Mouse (Mus musculus) urinary bladder, adult 2 months (tissue): Measurements from ENCODE around the gene Fbxl19. TPM values are rescaled to one million over a fixed set of nuclear protein-coding genes. Genes with fewer than 3 reads are reported as not detected.
"Not testable (repeated sequence)": the region's sequence is repeated elsewhere in the genome, so short reads cannot be mapped to it uniquely, and the experiment has no call there.

ENCODE experiments used
- DNase-seq: peaks from one replicate; pipeline ENCODE4 v3.0.0; 2022; ENCODE audit warnings: low spot score
- polyA plus RNA-seq: library from polyadenylated mRNA; depleted of rRNA; stranded (reverse); fragments of >200 nt; gene quantifications from 2 replicates; pipeline ENCODE4 v1.2.3, GENCODE M21; 2012

Gene Fbxl19
- polyA plus RNA-seq, 1 experiment: 14.5 TPM

DNA sequence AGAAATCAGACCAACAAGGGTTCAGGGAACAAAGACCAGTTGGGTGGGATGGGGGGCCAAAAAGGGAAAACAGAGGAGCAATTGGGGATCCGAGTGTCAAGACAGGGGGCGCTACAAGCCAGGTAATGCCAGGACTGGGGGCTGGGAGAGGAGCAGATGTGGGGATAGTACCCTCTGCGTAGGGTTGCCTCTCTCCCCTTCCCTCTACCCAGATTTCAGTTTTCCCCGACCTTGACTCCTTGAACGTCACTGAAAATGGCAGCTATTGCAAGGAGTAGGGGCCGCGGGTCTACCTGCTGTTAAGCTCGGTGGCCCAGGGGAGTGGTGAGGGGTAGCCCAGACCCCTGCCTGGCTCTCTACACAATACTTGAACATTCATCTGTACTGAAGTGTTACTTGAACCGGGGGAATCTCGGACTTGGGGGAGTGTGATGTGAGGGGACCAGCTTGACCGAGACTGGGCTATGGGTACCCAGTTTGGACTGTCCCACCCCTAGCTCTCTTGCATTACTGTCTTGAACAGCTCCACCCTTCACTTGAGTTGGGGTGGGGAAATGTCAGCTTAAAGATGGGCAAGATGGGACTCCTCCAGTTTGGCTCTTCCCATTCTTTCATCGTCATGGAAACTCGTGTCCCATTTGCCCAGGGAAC, 24.1 kb downstream of the Fbxl19 start:
- DNase-seq: peak; percentile 71

DNA sequence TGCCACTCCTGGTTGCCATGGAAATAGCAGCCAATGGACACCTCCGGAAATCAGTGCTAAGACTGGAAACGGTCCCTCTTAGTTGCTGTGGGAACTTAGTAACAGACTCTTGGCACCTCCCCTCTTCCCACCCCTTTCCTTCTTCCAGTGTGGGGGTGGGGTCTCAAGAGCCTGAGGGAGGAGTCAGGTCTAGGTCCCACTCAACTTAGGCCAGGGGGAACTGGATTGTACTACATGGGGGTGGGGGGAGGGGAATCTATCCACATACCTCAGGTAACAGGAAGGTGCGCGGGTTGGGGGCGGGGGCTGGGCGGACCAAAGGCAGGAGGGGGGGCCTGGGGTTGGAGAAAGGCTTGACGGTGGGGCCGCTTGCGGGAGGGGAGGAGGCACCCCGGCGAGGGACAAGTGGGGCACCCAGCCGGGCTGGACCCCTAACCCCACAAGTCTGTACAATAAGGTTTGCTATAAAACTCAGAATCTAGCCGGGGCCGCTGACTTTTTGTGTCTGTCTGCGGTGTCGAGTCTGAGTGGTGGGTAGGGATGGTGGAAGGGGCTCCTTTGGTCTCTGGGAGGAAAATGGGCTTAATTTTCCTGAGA, 24.8 kb downstream of the Fbxl19 start:
- DNase-seq: peak; percentile 43

DNA sequence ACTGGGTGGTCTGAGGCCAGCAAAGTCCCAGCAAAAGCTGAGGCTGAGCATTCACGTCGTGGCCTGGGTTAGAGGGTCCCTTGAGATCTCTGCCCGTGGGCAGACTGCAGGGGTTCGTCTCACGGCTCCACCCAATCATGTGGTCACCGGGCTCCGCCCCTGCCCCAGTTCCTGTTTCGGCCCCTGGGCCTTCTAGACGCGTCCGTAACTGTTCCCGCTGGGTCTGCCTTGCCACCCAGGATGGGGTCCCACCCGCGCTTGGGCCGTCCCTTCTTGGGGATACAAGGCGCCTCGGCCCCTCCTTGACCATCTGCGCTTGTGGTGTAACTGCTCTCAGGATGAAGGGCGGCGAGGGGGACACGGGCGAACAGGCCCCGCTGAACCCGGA, 25.3 kb downstream of the Fbxl19 start, which contains the start of gene Orai3:
Gene Orai3 (plus strand): TSS at position 165 of the 388 bp plus-strand sequence.
- peak; percentile 83 for DNase-seq

DNA sequence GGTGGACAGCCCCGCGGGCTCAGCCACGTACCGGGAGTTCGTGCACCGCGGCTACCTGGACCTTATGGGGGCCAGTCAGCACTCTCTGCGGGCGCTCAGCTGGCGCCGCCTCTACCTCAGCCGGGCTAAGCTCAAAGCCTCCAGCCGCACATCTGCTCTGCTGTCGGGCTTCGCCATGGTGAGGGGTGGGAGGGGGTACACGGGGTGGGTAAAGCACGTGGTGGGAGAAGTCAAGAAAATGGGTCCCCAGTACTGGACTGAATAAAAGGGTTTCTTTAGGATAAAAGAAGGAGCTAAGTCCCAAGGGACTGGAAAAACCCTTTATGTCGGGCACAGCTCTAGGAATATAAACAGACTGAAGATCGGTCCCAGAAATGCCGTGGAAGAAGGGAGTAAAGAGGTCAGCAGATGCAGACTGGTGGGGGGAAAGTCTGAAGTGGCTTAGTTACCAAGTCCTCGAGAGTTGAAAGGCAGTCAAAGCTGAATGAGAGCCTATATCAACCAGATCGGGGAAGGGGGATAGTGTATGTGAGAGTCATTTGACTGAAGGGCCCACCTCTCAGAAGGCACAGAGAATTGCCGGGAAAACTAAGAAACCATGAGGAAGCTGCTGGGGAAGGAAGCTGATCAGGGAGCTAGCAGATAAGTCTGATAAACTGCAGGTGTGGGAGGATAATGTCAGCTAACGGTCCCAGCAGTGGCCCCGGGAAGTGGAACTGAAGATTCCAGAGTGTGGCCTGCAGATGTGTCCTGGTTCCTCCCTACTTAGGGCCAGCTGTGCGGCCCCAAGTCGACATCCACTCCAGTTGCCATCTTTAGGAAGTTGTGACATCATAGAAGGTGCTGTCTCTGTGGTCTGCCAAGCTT, 25.9 kb downstream of the Fbxl19 start:
- no peak for DNase-seq

DNA sequence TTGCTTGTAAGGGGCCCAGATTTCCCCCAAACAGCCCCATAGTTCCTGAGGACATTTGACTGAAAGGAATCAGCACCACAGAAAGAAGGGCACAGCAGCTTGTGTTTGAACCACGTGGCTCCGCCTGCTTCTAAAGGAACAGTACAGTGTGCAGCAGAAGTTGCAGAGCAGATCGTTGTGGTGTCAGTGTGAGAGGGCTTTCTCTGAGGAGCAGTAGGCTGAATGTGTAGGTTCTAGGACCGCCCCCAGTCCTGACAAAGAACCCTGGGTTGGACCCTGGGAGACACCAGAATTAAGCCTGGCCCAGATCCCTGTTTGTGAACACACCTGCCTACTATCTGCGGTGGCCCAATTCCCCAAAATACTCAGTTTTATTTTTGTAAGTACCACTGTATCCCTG, 26.9 kb downstream of the Fbxl19 start:
- DNase-seq: no peak

DNA sequence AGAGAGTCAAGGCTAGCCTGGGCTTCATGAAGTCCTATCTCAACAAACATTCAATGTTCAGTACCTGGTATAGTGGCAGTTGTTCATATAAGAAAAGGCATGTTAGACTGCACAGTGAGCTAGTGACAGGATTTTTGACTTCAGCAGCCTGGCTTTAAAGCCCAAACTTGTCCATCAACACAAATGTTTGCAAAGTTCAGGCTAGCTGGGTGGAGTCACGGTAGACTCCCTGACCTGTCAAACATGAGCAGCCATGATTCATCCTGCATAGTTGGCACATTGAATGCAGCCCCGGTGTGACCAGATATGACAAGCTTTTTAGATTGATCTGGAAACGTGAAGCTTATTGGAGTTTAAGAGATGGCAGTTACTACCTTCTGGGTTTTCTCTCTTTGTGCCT, 27.7 kb downstream of the Fbxl19 start:
- no peak for DNase-seq

DNA sequence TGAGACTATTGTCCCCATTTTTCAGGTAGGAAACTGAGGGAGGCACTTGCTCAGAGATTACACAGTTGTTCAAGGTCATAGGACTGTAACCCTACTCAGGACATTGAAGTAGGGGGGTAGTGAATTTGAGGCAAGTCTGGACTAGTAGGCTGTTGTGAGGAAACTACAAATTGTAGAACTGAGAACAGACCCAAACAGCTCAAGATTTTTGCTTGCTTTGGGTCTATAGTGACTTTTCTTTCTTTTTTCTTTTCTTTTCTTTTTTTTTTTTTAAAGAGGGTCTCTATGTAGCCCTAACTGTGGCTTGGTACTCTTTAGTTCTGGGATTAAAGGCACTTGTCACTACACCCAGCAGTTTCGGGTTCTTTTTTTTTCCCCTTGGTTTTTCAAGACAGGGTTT, 28.2 kb downstream of the Fbxl19 start:
- DNase-seq: no peak

DNA sequence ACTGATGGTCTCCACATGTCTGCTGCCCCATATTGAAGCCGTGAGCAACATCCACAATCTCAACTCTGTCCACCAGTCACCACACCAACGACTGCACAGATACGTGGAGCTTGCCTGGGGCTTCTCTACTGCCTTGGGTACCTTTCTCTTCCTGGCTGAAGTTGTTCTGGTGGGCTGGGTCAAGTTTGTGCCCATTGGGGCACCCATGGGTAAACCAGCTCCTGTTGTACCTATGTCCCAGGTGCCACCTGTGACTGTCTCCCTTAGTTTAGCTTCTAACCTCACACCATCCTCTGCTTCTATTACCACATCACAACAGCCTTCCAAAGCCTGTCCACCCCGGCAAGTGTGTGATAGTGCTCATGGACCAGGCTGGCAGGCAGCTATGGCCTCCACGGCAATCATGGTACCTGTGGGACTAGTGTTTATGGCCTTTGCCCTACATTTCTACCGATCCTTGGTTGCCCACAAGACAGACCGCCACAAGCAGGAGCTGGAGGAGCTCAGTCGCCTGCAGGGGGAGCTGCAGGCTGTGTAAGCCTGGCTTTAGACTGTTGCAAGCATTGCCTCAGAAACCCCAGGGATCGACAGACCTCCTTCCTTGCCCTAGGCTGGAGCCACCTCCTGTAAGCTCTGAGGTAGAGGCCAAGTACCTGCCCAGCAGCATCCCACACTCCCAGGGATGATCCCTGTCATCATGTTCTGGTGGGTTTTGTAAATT, 29.5 kb downstream of the Fbxl19 start:
- DNase-seq: no peak

DNA sequence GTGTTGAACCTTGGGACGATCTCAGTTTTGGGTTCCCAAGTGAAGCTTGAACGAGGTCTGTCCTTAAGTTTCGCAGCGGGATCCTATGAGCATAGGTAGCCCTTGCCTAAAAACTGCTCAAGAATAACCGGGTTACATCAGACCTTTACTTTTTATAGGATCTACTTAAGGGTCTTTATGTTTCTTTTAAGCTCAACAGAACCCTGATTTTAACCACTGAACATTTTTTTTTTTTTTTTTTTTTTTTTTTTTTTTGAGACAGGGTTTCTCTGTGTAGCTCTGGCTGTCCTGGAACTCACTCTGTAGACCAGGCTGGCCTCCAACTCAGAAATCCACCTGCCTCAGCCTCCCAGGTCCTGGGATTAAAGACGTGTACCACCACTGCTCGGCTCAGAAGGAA, 31.5 kb downstream of the Fbxl19 start:
- not testable (repeated sequence) for DNase-seq

DNA sequence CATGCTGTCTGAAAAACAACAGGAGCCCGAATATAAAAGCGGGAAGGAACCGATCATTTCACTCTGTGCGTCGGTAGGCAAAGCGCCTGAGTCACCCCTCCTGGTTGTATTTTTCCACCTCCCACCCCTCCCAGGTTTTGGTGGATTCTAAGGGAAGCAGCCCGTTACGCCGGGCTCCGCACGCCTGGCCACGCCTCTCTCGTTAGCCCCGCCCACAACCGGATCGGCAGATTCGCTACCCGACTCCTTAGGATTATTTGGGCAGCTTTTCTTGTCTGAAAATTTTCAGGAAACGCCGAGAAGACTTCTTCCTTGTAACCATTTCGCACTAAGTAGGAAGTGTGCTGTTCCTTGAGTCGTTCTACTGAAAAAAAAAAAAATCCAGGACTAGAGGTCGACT, 32.1 kb downstream of the Fbxl19 start, which contains the start of gene Setd1a:
Gene Setd1a (plus strand): TSS at position 245 of the 400 bp plus-strand sequence.
- peak; percentile 64 for DNase-seq

DNA sequence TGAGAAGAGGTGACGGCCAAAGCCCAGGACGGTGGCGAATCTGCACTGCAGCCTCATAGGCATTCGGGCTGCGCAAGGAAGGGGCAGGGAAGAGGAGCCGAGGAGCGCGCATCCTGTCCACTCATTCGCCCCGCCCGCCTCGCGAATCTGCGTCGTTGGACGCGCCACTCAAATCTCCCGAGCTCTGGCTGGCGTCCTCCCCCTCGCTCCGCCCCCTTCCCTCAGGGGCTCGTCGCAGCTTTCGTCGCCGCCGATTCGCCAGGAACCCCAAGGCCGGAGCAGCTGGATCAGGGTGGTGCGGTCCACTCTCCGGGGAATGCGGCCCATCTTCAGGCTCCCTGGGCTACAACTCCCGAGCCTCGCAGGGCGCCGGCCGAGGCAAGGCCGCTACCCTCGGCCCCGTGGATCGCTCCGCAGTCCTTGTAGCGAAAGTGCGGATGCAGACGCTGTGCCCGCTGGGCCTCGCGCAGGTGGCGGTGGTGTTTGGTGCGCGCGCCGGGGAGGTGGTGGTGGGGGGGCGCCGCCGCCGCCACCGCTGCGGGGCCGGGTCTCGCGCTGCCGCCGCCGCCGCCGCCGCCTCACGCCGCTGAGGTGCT, 32.6 kb downstream of the Fbxl19 start:
- DNase-seq: peak; percentile 94

DNA sequence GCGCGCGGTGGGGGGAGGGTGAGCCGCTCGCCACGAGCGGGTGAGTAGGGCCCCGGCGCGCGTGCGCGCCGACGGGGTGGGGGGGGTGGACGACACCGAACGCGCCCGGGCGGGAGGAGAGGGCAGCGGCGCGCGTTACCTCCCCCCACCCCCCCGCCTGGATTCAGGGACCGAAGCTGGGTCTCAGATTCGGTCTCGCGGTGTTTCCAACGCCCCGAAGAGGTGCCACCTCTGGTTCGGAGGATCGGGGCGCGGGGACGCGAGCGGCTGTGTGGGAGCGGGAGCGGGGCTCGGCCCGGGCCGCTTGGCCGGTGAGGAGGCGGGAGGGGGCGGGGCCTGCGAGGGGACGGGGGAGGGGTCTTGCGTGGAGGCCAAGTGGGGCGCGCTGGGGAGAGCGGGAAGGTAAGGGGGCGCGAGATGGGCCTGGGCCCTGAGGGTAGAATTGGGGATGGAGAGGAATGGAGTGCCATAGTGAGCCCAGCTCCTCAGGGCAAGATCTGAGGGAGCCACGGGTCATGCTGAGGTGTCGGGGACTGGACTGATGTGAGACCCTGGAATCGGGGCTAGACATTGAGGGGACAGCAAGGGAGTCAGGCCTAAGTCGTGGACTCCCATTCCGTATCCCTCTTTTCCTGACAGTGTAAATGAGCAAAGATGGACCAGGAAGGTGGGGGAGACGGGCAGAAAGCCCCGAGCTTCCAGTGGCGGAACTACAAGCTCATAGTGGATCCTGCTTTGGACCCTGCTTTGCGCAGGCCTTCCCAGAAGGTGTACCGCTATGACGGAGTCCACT, 33.3 kb downstream of the Fbxl19 start:
- peak; percentile 66 for DNase-seq

DNA sequence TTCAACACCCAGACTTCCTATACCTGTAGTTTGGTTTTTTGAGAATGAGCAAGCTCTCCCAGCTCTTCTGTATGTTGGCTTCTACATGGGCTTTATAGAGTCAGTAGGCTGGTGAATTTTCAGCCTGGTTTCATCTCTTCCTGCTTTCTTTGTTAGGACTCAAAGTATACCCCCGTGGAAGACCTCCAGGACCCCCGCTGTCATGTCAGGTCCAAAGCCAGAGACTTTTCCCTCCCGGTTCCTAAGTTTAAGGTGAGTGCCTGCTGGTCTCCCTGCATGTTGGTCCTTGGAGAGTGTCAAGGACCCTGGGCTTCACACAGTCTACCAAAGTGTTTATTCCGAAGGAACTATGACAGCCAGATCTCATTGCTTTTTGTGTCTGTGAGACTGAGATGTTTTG, 34.0 kb downstream of the Fbxl19 start:
- DNase-seq: no peak

DNA sequence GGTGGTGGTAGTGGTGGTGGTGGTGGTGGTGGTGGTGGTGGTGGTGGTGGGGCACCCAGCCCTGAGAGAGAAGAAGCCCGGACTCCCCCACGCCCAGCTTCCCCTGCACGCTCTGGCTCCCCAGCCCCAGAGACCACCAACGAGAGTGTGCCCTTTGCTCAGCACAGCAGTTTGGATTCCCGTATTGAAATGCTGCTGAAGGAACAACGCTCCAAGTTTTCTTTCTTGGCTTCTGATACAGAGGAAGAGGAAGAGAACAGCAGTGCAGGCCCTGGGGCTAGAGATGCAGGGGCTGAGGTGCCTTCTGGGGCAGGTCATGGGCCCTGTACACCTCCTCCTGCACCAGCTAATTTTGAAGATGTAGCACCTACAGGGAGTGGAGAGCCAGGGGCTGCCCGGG, 41.0 kb downstream of the Fbxl19 start, which contains the start of gene Gm49388:
Gene Gm49388 (plus strand): TSS at position 301 of the 400 bp plus-strand sequence.
- no peak for DNase-seq

DNA sequence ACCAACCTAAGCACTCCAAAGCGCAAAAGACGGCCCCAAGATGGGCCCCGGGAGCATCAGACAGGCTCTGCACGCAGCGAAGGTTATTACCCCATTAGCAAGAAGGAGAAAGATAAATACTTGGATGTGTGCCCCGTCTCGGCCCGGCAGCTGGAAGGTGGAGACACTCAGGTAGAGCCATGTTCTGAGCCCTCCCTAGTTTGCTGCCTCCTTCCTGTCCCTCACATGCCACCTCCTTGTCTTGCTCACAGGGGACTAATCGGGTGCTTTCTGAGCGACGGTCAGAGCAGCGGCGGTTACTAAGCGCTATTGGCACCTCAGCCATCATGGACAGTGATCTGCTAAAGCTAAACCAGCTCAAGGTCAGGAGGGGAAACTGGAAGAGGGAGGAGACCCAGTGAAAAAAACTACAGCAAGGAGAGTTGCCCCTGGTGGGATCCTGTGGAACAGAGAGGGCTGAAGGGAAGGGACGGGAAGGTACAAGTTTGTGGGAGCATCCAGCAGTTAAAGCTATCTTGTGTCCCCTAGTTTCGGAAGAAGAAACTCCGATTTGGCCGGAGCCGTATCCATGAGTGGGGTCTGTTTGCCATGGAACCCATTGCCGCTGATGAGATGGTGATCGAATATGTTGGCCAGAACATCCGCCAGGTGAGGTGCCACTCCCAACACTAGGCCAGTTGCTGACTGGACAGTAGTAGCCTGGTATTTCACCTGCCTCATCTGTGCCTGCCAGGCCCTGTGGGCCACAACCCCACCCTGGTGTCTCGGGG, 52.9 kb downstream of the Fbxl19 start:
- DNase-seq: no peak

DNA sequence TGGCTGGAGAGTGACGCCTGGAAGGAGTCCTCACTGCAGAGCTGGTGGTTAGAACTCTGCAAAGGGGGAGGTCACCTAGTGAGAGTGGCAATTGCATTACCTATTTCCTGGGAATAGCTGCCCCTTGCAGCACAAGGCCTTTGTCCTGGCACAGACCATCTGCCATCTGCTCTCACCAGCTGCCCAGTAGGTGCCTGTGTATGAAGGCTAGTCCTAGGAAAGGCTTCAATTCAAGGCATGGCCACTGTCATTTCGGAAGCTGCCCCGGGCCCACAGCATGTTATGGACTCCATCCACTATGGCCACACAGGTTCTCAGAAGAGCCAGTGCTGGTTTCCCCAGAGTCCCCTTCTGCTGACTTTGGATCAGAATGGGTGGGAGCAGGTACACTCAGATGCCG, 54.2 kb downstream of the Fbxl19 start:
- DNase-seq: no peak

DNA sequence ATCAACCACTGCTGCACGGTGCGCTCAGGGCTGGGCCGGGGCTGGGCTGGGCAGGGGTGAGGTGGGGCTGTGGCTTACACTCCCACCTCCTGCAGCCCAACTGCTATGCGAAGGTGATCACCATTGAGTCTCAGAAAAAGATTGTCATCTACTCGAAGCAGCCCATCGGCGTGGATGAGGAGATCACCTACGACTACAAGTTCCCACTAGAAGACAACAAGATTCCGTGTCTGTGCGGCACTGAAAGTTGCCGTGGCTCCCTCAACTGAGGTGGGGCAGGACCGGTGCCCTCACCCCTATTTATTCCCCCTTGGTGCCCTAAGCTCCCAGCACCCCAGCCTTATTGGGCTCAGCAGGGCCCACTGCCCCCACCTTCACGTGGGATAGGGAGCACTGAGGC, 54.9 kb downstream of the Fbxl19 start:
- no peak for DNase-seq

DNA sequence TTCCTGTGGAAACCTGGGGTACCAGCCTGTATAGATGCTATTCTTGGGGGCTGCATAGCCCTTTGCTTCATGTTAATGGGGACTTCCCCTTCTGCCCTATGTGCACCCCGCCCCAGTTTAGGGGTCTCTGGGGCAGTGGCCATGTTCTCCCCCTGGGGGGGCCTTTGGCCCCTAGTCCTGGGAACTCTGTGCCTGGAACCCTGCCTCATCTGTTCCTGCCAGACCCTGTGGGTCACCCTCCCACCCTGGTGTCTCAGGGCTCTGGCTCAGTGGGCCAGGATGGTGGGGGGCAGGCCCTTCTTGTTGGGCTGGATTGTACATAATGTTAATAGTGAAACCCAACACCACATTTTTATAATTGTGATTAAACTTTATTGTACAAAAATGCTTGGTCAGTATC, 55.4 kb downstream of the Fbxl19 start:
- no peak for DNase-seq

DNA sequence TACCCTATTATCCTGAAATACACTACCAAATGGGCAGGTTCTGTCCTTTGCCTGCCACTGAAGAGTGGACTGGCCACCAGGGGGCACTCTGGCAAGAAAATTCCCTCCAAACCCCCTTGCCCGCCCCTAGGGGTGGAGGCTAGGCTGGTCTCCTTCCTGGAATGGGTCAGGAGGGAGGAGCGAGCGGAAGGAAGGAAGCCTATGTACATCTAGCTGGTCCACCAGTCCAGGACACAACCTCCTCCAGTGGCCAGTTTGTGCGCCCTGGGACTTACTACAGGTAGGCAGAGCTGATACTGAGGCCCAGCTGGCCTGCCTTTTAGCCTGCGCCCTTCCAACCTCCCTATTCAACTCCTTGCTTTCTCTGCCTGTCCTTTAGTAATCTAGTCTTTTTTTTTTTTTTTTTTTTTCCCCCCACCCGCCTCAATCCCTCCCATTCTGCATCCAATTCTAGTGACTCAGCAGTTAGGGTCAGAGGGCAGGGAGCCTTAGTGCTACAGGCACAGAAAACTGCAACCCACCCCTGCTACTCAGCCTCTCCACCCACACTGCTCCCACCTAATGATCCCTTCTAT, 56.2 kb downstream of the Fbxl19 start, which contains the start of gene Hsd3b7:
Gene Hsd3b7 (plus strand): TSS at position 170 of the 575 bp plus-strand sequence.
- DNase-seq: peak; percentile 91
